Comparison of ENCODE assay signal across 18 mouse cellular contexts in the genomic region with DNA sequence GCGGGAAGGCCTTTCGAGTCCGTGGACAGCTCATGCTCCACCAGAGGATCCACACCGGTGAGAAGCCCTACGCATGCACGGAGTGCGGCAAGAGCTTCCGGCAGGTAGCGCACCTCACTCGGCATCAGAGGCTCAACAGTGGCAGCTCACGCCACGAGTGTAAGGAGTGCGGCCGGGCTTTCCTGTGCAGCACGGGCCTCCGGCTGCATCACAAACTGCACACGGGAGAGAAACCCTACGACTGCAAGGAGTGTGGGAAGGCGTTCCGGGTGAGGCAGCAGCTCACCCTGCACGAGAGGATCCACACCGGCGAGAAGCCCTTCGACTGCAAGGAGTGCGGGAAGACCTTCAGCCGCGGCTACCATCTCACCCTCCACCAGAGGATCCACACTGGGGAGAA. TPM values are rescaled to one million over a fixed set of nuclear protein-coding genes. Genes with fewer than 3 reads are reported as not detected.
DNase-seq lines count a peak whose midpoint lies in the region; ATAC-seq lines count a peak whose summit lies in the region.
"Had no signal": no experiment of that assay in that cellular context is flagged by ENCODE, and none has a peak within 500 bp of the region (broad histone marks: within the 10 kb centered on the region; RNA-seq: fewer than 3 reads in every experiment).

No protein-coding gene starts in this region.

- 31% methylated on average over 27 of the region's 27 CpGs for WGBS in kidney, embryonic 14.5 days
- 44% methylated on average over 27 of the region's 27 CpGs for WGBS in midbrain, embryonic 15.5 days

- H3K4me2 ChIP-seq in kidney, embryonic 14.5 days (replicated peaks; ENCODE audit: low read depth, low read length), result peak overlapping the region; percentile 27
- no peak overlapping the region for H3K4me2 ChIP-seq in midbrain, embryonic 15.5 days

- no peak for ATAC-seq in kidney, embryonic 14.5 days (ENCODE audit: low FRiP score, low TSS enrichment)
- ATAC-seq in midbrain, embryonic 15.5 days (replicated peaks), result no peak
- ATAC-seq: activated CD4-positive, CD25-positive, alpha-beta regulatory T cell, adult 4 months; hindbrain, embryonic 16.5 days had no signal

- no peak overlapping the region for H3K27ac ChIP-seq in kidney, embryonic 14.5 days (ENCODE audit: low read depth, low read length)
- H3K27ac ChIP-seq in midbrain, embryonic 15.5 days, result no peak overlapping the region
- H3K27ac ChIP-seq: heart, adult 2 months; liver, embryonic 14.5 days; midbrain, embryonic 10.5 days had no signal

- H3K27me3 ChIP-seq in kidney, embryonic 14.5 days (ENCODE audit: control insufficient read depth, insufficient read depth, low read length), result peaks cover 5% of the 10 kb centered on the region
- no peaks in the 10 kb centered on the region for H3K27me3 ChIP-seq in midbrain, embryonic 15.5 days (replicated peaks)

- no peak overlapping the region for H3K9ac ChIP-seq in kidney, embryonic 14.5 days (ENCODE audit: low read depth, low read length)
- no peak overlapping the region for H3K9ac ChIP-seq in midbrain, embryonic 15.5 days
- H3K9ac ChIP-seq: liver, embryonic 14.5 days had no signal

- DNase-seq in heart, adult 11 months, result peak; percentile 76
- DNase-seq in heart, adult 9 months (ENCODE audit: low spot score in 2 of 2), result no peak
- no peak for DNase-seq in kidney, postnatal 14 days
- DNase-seq in thymus, postnatal 4 days, result peak; percentile 27
- no peak for DNase-seq in thymus, postnatal 36 days
- DNase-seq in layer of hippocampus, adult 18-20 months (ENCODE audit: low spot score in 2 of 2), result no peak
- DNase-seq: adrenal gland, postnatal 25 days; cerebellum, adult 9-10 months; heart, adult 2 months; kidney, postnatal 10 days; lung, postnatal 10 days; spleen, adult 18-20 months had no signal

- peaks cover 30% of the 10 kb centered on the region for H3K36me3 ChIP-seq in kidney, embryonic 14.5 days (ENCODE audit: control insufficient read depth, insufficient read depth, low read length)
- H3K36me3 ChIP-seq in midbrain, embryonic 15.5 days (replicated peaks), result peaks cover 66% of the 10 kb centered on the region

- no peaks in the 10 kb centered on the region for H3K4me1 ChIP-seq in kidney, embryonic 14.5 days (ENCODE audit: control insufficient read depth, insufficient read depth, low read length)
- no peaks in the 10 kb centered on the region for H3K4me1 ChIP-seq in midbrain, embryonic 15.5 days

- H3K9me3 ChIP-seq in kidney, embryonic 14.5 days (ENCODE audit: control insufficient read depth, low read length), result peaks cover 8% of the 10 kb centered on the region; the same call in 1 of the 2 replicates
- H3K9me3 ChIP-seq in midbrain, embryonic 15.5 days, result no peaks in the 10 kb centered on the region

- peak overlapping the region; percentile 3; the same call in 1 of the 2 replicates for H3K4me3 ChIP-seq in kidney, embryonic 14.5 days (ENCODE audit: low read length)
- no peak overlapping the region for H3K4me3 ChIP-seq in midbrain, embryonic 15.5 days
- H3K4me3 ChIP-seq: heart, adult 2 months; midbrain, embryonic 10.5 days had no signal

RNA-seq across cellular contexts. Expression of a gene that starts 9.1 kb away (rescaled TPM):
- 8.3 and 8.9 TPM in 2 replicates for polyA plus RNA-seq in kidney, embryonic 14.5 days (2014; fragmentation: Nextera tagmentation; extraction: Ambion mirVana)
- polyA plus RNA-seq in midbrain, embryonic 15.5 days (2015; fragmentation: Nextera tagmentation; extraction: Ambion mirVana), result 15.4 TPM in 2 replicates
- 10 to 100 TPM; 10.3 to 10.6 TPM for total RNA-seq in layer of hippocampus, adult 18-20 months (2021)

RNA-seq across cellular contexts. Expression of a gene that starts 23.0 kb away (rescaled TPM):
- polyA plus RNA-seq in kidney, embryonic 14.5 days (2014; fragmentation: Nextera tagmentation; extraction: Ambion mirVana), result 4.9 and 12.3 TPM in 2 replicates
- polyA plus RNA-seq in midbrain, embryonic 15.5 days (2015; fragmentation: Nextera tagmentation; extraction: Ambion mirVana), result 29.2 and 30.1 TPM in 2 replicates
- total RNA-seq in layer of hippocampus, adult 18-20 months (2021), result 10 to 100 TPM; 21.1 to 23.7 TPM

RNA-seq across cellular contexts. Expression of a gene that starts 24.6 kb away (rescaled TPM):
- 9.1 and 14.3 TPM in 2 replicates for polyA plus RNA-seq in kidney, embryonic 14.5 days (2014; fragmentation: Nextera tagmentation; extraction: Ambion mirVana)
- polyA plus RNA-seq in midbrain, embryonic 15.5 days (2015; fragmentation: Nextera tagmentation; extraction: Ambion mirVana), result 16.7 and 18.3 TPM in 2 replicates
- 10 to 100 TPM; 20.4 TPM for total RNA-seq in layer of hippocampus, adult 18-20 months (2021)

Comparison
In these comparisons a context has a peak if more than half of its experiments do, and no peak if none do; other contexts are left out.
1. DNase-seq: peak in heart, adult 11 months (single experiment) and thymus, postnatal 4 days (single experiment); none in heart, adult 9 months (0 of 2), kidney, postnatal 14 days (single experiment), thymus, postnatal 36 days (0 of 2) and layer of hippocampus, adult 18-20 months (0 of 2).